Mouse (Mus musculus) liver, adult 2 months (tissue): ENCODE measurements around the gene Neurl1b.

ENCODE experiments used
- CTCF ChIP-seq: fragments of 200-500 bp; IDR thresholded peaks from 2 replicates; pipeline ENCODE4 v1.5.1; 2011; ENCODE audit warnings: low read depth, low read length, control low read depth
- POLR2A ChIP-seq: fragments of 200-500 bp; IDR thresholded peaks from 2 replicates; pipeline ENCODE4 v1.6.1; 2011; ENCODE audit warnings: low read length, control low read depth; ENCODE audit not compliant: insufficient read depth; ENCODE audit errors: extremely low read depth

DNA sequence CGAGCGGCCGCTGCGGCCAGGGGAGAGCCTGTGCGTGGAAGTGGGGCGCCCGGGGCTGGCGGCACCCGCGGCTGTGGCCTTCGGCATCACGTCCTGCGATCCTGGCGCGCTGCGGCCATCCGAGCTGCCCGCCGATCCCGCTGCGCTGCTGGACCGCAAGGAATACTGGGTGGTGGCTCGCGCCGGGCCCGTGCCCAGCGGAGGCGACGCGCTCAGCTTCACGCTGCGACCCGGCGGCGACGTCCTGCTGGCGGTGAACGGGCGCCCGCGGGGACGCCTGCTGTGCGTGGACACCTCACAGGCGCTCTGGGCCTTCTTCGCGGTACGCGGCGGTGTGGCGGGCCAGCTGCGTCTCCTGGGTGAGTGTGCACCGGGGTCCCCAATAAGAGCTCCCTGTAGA is 24.4 kb downstream of the Neurl1b start:
- TF ChIP-seq CTCF (no peak), POLR2A (no peak)
